Mouse (Mus musculus): ENCODE measurements around the gene Utp6. TPM values are rescaled to one million over a fixed set of nuclear protein-coding genes. Genes with fewer than 3 reads are reported as not detected.

Utp6 gene
- polyA plus RNA-seq, 1 experiment, result 2.7 TPM

- Histone ChIP-seq H3K4me1 (ENCODE audit: control insufficient read depth, insufficient read depth, insufficient read length) (no peaks in the 10 kb centered on the region), H3K27me3 (ENCODE audit: control insufficient read depth, insufficient read depth, low read length) (no peaks in the 10 kb centered on the region), H3K36me3 (ENCODE audit: control insufficient read depth, insufficient read depth, low read length) (no peaks in the 10 kb centered on the region), H3K4me3 (ENCODE audit: extremely low read depth, insufficient read depth, insufficient read length) (no peak overlapping the region), H3K27ac (ENCODE audit: insufficient read depth, low read length) (no peak overlapping the region)
- no peak for DNase-seq (ENCODE audit: low read depth in 1 of 2, low spot score in 2 of 2)
- WGBS, result 46% methylated on average over 3 of the region's 3 CpGs
- TF ChIP-seq POLR2A (IDR thresholded peaks at IDR 0.05; ENCODE audit: low read depth, low read length), result no peak
- no peak for TF ChIP-seq CTCF (IDR thresholded peaks at IDR 0.05; ENCODE audit: extremely low read depth, insufficient read depth, insufficient read length, insufficient replicate concordance)
These were observed 40.0 kb downstream of the Utp6 start for GRCm38 (mm10) chr11:79922157-79922556.

DNA sequence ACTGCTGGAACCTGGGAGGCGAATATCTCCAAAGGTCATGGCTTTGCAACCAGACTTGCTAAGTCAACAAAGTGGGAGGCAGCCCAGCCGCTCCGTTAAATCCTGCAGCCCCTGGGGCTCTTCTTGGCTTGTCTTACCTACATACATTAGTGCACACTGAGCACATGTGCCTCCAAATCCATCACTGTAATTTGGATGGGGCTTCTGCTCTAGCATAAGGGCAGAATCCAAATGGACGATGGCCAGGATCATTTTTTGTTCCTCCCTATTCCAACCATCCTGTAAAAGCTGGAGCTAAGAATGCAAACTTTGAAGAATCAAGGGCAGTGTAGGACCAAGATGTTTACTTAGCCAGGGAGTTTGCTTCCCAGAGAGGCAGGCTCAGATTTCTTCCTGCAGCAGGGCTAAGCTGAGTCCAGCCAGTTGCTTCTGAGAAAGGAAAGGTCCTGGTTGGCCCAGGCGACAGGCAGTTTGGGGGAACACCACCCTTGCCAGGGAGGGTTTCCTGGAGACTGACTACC is 41.6 kb downstream of the Utp6 start:
- H3K4me3 ChIP-seq (ENCODE audit: extremely low read depth, insufficient read depth, insufficient read length), result no peak overlapping the region
- DNase-seq (ENCODE audit: low read depth in 1 of 2, low spot score in 2 of 2), result no peak
- TF ChIP-seq POLR2A (IDR thresholded peaks at IDR 0.05; ENCODE audit: low read depth, low read length) (no peak), CTCF (IDR thresholded peaks at IDR 0.05; ENCODE audit: extremely low read depth, insufficient read depth, insufficient read length, insufficient replicate concordance) (no peak)
- WGBS, result 72% methylated on average over 5 of the region's 5 CpGs
- no peaks in the 10 kb centered on the region for H3K36me3 ChIP-seq (ENCODE audit: control insufficient read depth, insufficient read depth, low read length)
- no peak overlapping the region for H3K27ac ChIP-seq (ENCODE audit: insufficient read depth, low read length)
- no peaks in the 10 kb centered on the region for H3K27me3 ChIP-seq (ENCODE audit: control insufficient read depth, insufficient read depth, low read length)
- no peaks in the 10 kb centered on the region for H3K4me1 ChIP-seq (ENCODE audit: control insufficient read depth, insufficient read depth, insufficient read length)

- H3K4me3 ChIP-seq (ENCODE audit: extremely low read depth, insufficient read depth, insufficient read length), result no peak overlapping the region
- TF ChIP-seq CTCF (IDR thresholded peaks at IDR 0.05; ENCODE audit: extremely low read depth, insufficient read depth, insufficient read length, insufficient replicate concordance) (peak; percentile 94; the same call in 1 of the 2 replicates), POLR2A (IDR thresholded peaks at IDR 0.05; ENCODE audit: low read depth, low read length) (no peak)
- H3K36me3 ChIP-seq (ENCODE audit: control insufficient read depth, insufficient read depth, low read length), result no peaks in the 10 kb centered on the region
- no peaks in the 10 kb centered on the region for H3K27me3 ChIP-seq (ENCODE audit: control insufficient read depth, insufficient read depth, low read length)
- WGBS, result 25% methylated on average over 13 of the region's 13 CpGs
- DNase-seq (ENCODE audit: low read depth in 1 of 2, low spot score in 2 of 2), result peak; percentile 46 to 66
- H3K27ac ChIP-seq (ENCODE audit: insufficient read depth, low read length), result no peak overlapping the region
- no peaks in the 10 kb centered on the region for H3K4me1 ChIP-seq (ENCODE audit: control insufficient read depth, insufficient read depth, insufficient read length)
These were observed 42.3 kb downstream of the Utp6 start for GRCm38 (mm10) chr11:79919685-79920504.

GRCm38 (mm10) chr11:79915696-79916349 is 46.4 kb downstream of the Utp6 start:
- WGBS, result 89% methylated on average over 9 of the region's 9 CpGs
- H3K4me1 ChIP-seq (ENCODE audit: control insufficient read depth, insufficient read depth, insufficient read length), result no peaks in the 10 kb centered on the region
- H3K27ac ChIP-seq (ENCODE audit: insufficient read depth, low read length), result no peak overlapping the region
- H3K4me3 ChIP-seq (ENCODE audit: extremely low read depth, insufficient read depth, insufficient read length), result no peak overlapping the region
- H3K27me3 ChIP-seq (ENCODE audit: control insufficient read depth, insufficient read depth, low read length), result no peaks in the 10 kb centered on the region
- H3K36me3 ChIP-seq (ENCODE audit: control insufficient read depth, insufficient read depth, low read length), result no peaks in the 10 kb centered on the region
- no peak for DNase-seq (ENCODE audit: low read depth in 1 of 2, low spot score in 2 of 2)
- no peak for TF ChIP-seq POLR2A (IDR thresholded peaks at IDR 0.05; ENCODE audit: low read depth, low read length)
- TF ChIP-seq CTCF (IDR thresholded peaks at IDR 0.05; ENCODE audit: extremely low read depth, insufficient read depth, insufficient read length, insufficient replicate concordance), result no peak

GRCm38 (mm10) chr11:79908600-79909483 is 53.3 kb downstream of the Utp6 start:
- TF ChIP-seq POLR2A (IDR thresholded peaks at IDR 0.05; ENCODE audit: low read depth, low read length), result no peak
- TF ChIP-seq CTCF (IDR thresholded peaks at IDR 0.05; ENCODE audit: extremely low read depth, insufficient read depth, insufficient read length, insufficient replicate concordance), result no peak
- H3K27me3 ChIP-seq (ENCODE audit: control insufficient read depth, insufficient read depth, low read length), result no peaks in the 10 kb centered on the region
- H3K4me3 ChIP-seq (ENCODE audit: extremely low read depth, insufficient read depth, insufficient read length), result no peak overlapping the region
- WGBS, result 45% methylated on average over 14 of the region's 14 CpGs
- no peaks in the 10 kb centered on the region for H3K4me1 ChIP-seq (ENCODE audit: control insufficient read depth, insufficient read depth, insufficient read length)
- no peaks in the 10 kb centered on the region for H3K36me3 ChIP-seq (ENCODE audit: control insufficient read depth, insufficient read depth, low read length)
- DNase-seq (ENCODE audit: low read depth in 1 of 2, low spot score in 2 of 2), result no peak
- H3K27ac ChIP-seq (ENCODE audit: insufficient read depth, low read length), result no peak overlapping the region

DNA sequence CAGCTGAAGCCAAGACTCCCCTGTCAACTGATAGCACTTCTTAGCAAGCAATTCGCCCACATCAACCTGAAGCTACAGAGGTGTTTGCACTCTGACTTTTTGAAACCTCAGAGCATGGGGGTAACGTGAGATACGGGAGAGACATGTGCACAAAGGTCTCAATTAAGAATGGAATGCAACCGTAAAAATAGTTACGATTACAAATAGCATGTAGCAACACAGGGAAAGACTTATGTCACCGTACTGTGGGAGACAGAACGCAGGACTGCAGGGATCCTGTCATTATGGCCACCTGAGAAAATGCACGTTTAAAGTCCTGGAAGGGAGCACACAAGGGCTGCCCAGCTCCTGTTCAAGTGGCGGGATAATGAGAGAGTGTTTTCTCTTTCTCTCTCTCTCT is 55.3 kb downstream of the Utp6 start:
- Histone ChIP-seq H3K4me1 (ENCODE audit: control insufficient read depth, insufficient read depth, insufficient read length) (no peaks in the 10 kb centered on the region), H3K27me3 (ENCODE audit: control insufficient read depth, insufficient read depth, low read length) (no peaks in the 10 kb centered on the region), H3K4me3 (ENCODE audit: extremely low read depth, insufficient read depth, insufficient read length) (no peak overlapping the region), H3K36me3 (ENCODE audit: control insufficient read depth, insufficient read depth, low read length) (no peaks in the 10 kb centered on the region), H3K27ac (ENCODE audit: insufficient read depth, low read length) (no peak overlapping the region)
- WGBS, result 89% methylated on average over 9 of the region's 9 CpGs
- TF ChIP-seq POLR2A (IDR thresholded peaks at IDR 0.05; ENCODE audit: low read depth, low read length) (no peak), CTCF (IDR thresholded peaks at IDR 0.05; ENCODE audit: extremely low read depth, insufficient read depth, insufficient read length, insufficient replicate concordance) (no peak)
- no peak for DNase-seq (ENCODE audit: low read depth in 1 of 2, low spot score in 2 of 2)

Measured in spleen, adult 2 months (tissue).